Mouse (Mus musculus) E14TG2a.4 (cell line): ENCODE measurements around the gene Rin1.

Experiments
- CTCF ChIP-seq: conservative IDR thresholded peaks from 2 replicates; pipeline ENCODE4 v1.5.1; 2014; ENCODE audit warnings: low read length
- NANOG ChIP-seq: IDR thresholded peaks from 2 replicates; pipeline ENCODE4 v1.6.1; 2014; ENCODE audit warnings: borderline replicate concordance, low read length, mixed read lengths
- POU5F1 ChIP-seq: IDR thresholded peaks from 2 replicates; pipeline ENCODE4 v1.6.1; 2014; ENCODE audit warnings: low read length, borderline replicate concordance

GRCm38 (mm10) chr19:5021416-5021815, 28.9 kb upstream of the Rin1 start:
- no peak for TF ChIP-seq CTCF
- TF ChIP-seq NANOG = no peak
- TF ChIP-seq POU5F1 = no peak
